Mouse (Mus musculus) urinary bladder, adult 2 months (tissue): ENCODE results near the gene Tarbp2. TPM values are rescaled to one million over a fixed set of nuclear protein-coding genes. Genes with fewer than 3 reads are reported as not detected.

Experiments used
- DNase-seq: peaks from one replicate; pipeline ENCODE4 v3.0.0; 2022; ENCODE audit warnings: low spot score
- polyA plus RNA-seq: library from polyadenylated mRNA; depleted of rRNA; stranded (reverse); fragments of >200 nt; gene quantifications from 2 replicates; pipeline ENCODE4 v1.2.3, GENCODE M21; 2012; rRNA removed

Gene Tarbp2
- polyA plus RNA-seq: 55.0 and 72.5 TPM in 2 replicates

- DNase-seq: peak; percentile 94
Observed at GRCm38 (mm10) chr15:102517976-102518858, at the start of gene Tarbp2. Tarbp2 (plus strand) TSS chr15:102518192.

- DNase-seq: no peak
Observed at GRCm38 (mm10) chr15:102468675-102469370, 49.2 kb upstream of the Tarbp2 start.

- DNase-seq: peak; percentile 95
Observed at GRCm38 (mm10) chr15:102470183-102470604, 47.8 kb upstream of the Tarbp2 start, which contains the start of gene Pcbp2. Pcbp2 (plus strand) TSS chr15:102470539.

DNA sequence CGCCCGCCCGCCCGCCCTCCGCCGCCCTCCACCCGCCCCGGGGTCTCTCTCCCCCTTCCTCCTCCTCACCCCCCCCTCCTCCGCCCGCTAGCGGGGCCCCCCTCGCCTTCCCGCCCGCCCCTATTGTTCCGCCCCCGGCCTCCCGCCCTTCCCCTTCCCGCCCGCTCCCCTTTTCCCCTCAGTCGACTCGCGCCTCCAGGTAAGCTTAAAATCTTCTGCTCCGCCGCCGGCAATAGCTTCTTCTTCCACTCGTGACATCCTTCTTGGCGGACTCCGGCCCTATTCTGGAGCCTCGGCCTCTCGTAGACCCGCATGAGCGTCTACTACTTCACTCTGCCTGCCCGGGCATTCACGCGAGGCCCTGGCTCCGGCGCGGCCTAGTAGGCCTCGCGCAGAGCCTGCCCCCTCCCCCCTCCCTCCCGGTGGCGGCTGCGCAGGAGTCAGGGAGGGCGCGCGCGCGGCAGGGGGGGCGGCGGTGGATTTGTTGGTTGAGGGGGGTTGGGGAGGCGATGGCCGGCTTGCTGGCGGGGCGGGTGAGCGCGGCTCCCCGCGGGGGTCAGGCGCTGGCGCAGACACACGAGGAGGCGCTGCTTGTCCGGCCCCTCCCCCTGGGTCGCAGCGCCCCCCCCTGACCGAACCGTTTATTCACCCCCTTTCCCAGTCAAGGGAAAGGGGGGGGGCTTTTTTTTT, 47.2 kb upstream of the Tarbp2 start:
- peak; percentile 74 for DNase-seq

DNA sequence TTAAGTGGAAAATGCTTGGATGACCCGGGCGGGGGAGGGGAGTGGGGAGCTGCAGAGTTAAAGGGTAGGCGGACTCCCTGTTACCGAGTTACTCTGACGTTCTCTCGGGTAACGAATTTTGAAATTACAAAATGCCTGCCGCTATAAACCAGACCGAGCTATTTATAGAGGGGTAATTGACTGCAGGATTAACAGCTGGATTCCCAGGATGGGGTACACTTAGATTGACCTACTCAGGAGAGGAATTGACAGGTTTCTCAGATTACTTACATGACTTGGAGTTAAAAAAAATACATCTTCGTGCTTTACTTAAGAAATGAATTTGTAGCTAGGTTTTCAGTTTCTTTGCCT, 46.7 kb upstream of the Tarbp2 start:
- no peak for DNase-seq

DNA sequence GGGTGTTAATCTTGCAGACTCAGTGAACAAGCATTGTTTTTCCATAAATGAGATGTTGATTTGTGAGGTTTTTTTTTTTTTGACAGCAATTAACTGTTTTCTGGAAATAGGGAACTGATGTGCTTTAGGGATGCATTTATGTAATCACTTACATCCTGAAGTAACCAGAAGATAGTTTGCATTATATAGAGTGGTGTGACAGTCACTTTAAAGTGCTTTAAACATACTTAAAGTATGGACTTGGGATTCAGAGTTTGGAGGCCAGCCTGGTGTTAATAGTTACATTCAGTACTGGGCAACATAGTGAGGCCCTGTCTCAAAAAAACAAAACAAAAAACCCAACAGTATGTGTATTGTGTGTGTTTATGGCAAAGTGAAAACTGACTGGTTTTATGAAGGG, 46.3 kb upstream of the Tarbp2 start:
- DNase-seq: no peak

DNA sequence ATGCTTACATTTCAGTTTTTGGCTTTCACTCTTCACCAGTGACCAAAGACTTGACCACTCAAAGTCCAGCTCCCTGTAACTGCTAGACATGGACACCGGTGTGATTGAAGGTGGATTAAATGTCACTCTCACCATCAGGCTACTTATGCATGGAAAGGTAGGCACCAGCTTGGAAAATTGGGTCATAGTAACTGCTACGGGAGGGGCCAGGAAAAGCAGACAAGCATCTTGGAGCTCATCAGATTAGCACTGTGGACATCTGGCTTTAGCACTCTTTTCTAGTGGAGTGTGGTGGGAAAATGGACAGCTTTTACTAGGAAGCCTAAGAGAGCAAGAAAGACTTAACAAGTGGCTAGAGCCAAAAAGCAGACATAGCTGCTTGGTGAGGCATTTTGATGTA, 44.7 kb upstream of the Tarbp2 start:
- DNase-seq: no peak

DNA sequence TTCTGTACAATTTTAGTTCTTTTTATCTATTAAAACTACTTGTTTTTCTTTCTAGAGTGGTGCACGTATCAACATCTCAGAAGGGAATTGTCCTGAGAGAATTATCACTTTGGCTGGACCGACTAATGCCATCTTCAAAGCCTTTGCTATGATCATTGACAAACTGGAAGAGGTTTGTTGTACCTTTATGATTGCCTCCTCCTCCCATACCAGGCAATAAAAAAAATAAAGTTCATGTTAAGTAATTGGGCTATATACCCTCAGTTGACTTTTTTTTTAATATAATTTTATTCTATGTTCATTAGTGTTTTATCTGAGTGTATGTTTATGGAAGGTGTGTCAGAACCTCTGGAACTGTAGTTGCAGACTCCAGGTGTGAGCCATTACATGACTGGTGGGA, 43.5 kb upstream of the Tarbp2 start:
- no peak for DNase-seq

- DNase-seq: no peak
Observed at GRCm38 (mm10) chr15:102483136-102483535, 34.9 kb upstream of the Tarbp2 start.

GRCm38 (mm10) chr15:102485853-102486252, 32.1 kb upstream of the Tarbp2 start:
- no peak for DNase-seq

- DNase-seq: no peak
Observed at GRCm38 (mm10) chr15:102487664-102488063, 30.3 kb upstream of the Tarbp2 start.

GRCm38 (mm10) chr15:102498322-102498721, 19.7 kb upstream of the Tarbp2 start:
- DNase-seq: no peak

DNA sequence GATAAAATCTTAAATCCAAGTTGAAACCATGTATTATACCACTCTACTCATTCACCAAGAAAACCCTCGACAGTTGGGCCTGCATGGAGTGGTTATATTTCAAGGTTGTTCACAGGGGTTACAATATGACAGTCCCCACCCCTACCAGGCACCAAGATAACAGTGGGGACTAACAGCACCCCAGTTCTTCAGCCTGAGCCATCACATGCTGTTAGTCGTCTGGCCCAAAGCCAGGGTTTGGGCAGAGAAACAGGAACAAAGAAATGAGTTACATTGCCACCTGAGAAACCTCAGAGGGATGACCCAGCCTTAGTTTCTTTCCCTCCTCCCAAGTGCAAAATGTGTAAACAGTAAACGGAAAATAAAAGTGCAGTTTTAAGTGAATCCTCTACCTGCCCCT, 18.6 kb upstream of the Tarbp2 start:
- DNase-seq: no peak

- no peak for DNase-seq
Observed at GRCm38 (mm10) chr15:102499851-102500250, 18.1 kb upstream of the Tarbp2 start.

- no peak for DNase-seq
Observed at GRCm38 (mm10) chr15:102500479-102500878, 17.5 kb upstream of the Tarbp2 start.

DNA sequence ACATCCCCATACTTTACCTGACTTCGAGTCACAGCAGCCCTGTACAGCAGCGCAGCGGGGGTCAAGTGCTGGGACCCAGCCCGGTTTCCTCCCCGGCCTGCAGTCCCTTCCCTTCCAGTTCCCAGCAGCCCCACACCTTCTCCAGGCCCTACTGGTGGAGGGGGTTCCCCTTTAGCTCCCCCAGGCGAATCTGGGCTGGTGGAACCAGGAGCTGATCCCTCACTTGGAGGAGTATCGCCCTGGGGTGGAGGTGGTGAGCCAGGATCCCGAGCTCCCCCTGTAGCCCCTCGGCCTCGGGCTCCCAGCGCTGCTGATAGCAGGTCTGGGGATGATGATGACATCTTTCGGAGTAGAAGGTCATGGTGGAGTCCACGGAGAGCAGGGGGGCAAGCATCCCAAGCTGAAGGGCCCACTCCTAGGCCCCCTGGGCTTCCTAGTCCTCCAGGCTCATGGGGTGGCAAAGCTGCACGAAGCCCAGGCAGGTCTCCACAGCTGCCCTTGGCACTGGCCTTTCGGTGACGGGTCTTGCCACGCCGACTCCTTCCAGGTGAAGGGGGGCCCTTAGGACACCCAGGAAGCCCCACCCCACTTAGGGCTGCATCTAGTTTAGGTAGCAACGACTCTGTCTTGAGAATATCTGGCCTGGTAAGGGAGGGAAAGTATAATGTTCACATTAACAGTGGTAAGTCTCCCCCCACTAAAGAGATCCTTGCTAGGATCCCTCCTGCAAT, 16.7 kb upstream of the Tarbp2 start:
- no peak for DNase-seq

GRCm38 (mm10) chr15:102502254-102502840, 15.6 kb upstream of the Tarbp2 start:
- DNase-seq: no peak

GRCm38 (mm10) chr15:102503447-102503846, 14.5 kb upstream of the Tarbp2 start, which contains the start of gene Gm10337:
Gm10337 (plus strand) TSS chr15:102503722.
- no peak for DNase-seq

GRCm38 (mm10) chr15:102503924-102504782, 13.8 kb upstream of the Tarbp2 start:
- DNase-seq: no peak

DNA sequence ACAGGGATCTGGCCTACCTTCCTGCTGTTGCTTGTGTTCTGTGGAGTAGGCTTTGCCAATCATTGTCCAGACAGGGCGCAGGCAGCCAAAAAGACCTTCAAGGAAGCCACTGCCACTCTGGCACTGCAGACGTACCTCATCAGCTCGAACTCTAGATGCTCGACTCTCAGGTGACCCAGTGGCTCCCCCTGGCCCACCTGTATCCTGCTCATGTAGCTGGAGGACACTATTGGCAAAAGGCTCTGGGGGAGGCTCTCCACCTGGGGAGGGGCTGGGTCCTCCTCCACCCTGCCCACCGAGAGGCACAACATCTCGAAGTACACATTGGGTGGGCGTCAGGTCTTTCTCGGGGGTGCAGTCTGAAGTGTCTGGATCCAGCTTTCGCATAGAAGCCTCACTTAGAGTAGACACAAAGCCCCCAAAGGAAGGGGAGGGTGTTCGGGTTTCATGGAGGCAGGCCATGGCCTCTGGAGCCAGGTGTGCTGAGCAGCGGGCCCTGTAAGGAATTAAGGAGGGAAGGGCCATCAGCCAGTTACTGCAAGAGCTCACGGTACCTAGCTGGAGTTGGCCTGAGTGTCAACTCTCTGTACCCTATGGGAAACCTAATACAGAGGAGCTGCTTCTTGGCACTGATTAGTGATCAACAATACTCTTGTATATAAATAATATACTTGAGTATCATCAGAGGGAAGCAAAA, 12.8 kb upstream of the Tarbp2 start:
- no peak for DNase-seq
